Mouse (Mus musculus): ENCODE results near the gene Dus4l. TPM values are rescaled to one million over a fixed set of nuclear protein-coding genes. Genes with fewer than 3 reads are reported as not detected.

Dus4l gene
- polyA plus RNA-seq, 1 experiment from 2014 or later = 8.9 TPM

- peak; percentile 5 for DNase-seq (ENCODE audit: low spot score)
- Histone ChIP-seq H3K36me3 (ENCODE audit: control insufficient read depth, insufficient read depth, low read length) (peaks cover 9% of the 10 kb centered on the region), H3K9ac (ENCODE audit: low read depth, low read length) (no peak overlapping the region), H3K27ac (replicated peaks; ENCODE audit: low read depth, low read length) (no peak overlapping the region), H3K4me1 (ENCODE audit: control insufficient read depth, insufficient read depth, low read length) (no peaks in the 10 kb centered on the region), H3K27me3 (replicated peaks; ENCODE audit: control insufficient read depth, insufficient read depth, low read length) (no peaks in the 10 kb centered on the region), H3K4me3 (ENCODE audit: low read depth, low read length) (no peak overlapping the region), H3K4me2 (ENCODE audit: low read depth, low read length) (no peak overlapping the region), H3K9me3 (ENCODE audit: control insufficient read depth, low read length) (peaks cover 4% of the 10 kb centered on the region; the same call in 1 of the 2 replicates)
- WGBS = 82% methylated on average over 8 of the region's 8 CpGs
- ATAC-seq (ENCODE audit: low read depth) = no peak
Measured at GRCm38 (mm10) chr12:31620106-31620505, 34.5 kb downstream of the Dus4l start.

DNA sequence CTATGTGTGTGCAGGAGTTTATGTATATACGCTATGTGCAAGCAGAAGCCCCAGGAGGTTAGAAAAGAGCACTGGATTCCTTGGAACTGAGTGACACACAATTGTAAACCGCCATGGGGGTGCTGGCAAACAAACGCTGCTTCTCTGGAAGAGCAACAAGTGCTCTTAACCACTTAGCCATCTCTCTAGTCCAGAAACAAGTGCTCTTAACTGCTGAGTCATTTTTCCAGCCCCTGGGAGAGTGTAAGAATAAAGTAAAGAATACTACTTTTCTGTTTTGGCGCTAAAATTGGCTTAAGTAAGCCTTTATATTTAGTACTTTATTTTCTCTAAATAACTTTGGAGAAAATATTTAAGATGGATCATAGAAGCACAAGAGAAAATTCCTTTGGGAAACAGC is 41.3 kb downstream of the Dus4l start:
- H3K9ac ChIP-seq (ENCODE audit: low read depth, low read length) = no peak overlapping the region
- no peak for DNase-seq (ENCODE audit: low spot score)

DNA sequence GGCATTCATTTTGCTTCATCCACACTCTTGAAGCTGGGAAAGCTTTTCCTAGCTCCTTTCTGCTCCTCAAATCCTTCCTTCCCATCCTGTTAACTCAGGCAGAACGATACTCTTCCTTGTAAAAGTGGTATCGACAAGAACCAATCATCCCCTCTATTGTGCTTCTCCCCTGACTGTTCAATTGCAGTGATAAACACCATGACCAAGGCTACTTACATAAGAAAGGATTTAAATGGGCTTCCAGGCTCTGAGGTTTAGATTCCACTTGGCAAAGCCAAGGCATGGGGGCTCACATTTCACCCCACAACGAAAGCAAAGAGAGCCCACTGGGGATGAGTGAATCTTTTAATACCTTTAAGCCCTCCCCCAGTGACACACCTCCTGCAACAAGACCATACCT is 46.5 kb downstream of the Dus4l start:
- H3K27ac ChIP-seq (replicated peaks; ENCODE audit: low read depth, low read length) = no peak overlapping the region
- no peaks in the 10 kb centered on the region for H3K9me3 ChIP-seq (ENCODE audit: control insufficient read depth, low read length)
- no peaks in the 10 kb centered on the region for H3K36me3 ChIP-seq (ENCODE audit: control insufficient read depth, insufficient read depth, low read length)
- no peaks in the 10 kb centered on the region for H3K27me3 ChIP-seq (replicated peaks; ENCODE audit: control insufficient read depth, insufficient read depth, low read length)
- no peak overlapping the region for H3K4me3 ChIP-seq (ENCODE audit: low read depth, low read length)
- ATAC-seq (ENCODE audit: low read depth) = no peak
- DNase-seq (ENCODE audit: low spot score) = no peak
- no peak overlapping the region for H3K4me2 ChIP-seq (ENCODE audit: low read depth, low read length)
- no peak overlapping the region for H3K9ac ChIP-seq (ENCODE audit: low read depth, low read length)
- H3K4me1 ChIP-seq (ENCODE audit: control insufficient read depth, insufficient read depth, low read length) = no peaks in the 10 kb centered on the region
- 23% methylated on average over 3 of the region's 3 CpGs for WGBS

More for the DNA sequence above, 41.3 kb downstream of the Dus4l start:
- 57% methylated on average over 4 of the region's 4 CpGs for WGBS
- no peaks in the 10 kb centered on the region for H3K4me1 ChIP-seq (ENCODE audit: control insufficient read depth, insufficient read depth, low read length)
- no peaks in the 10 kb centered on the region for H3K27me3 ChIP-seq (replicated peaks; ENCODE audit: control insufficient read depth, insufficient read depth, low read length)
- no peak overlapping the region for H3K4me2 ChIP-seq (ENCODE audit: low read depth, low read length)
- H3K27ac ChIP-seq (replicated peaks; ENCODE audit: low read depth, low read length) = no peak overlapping the region
- no peak overlapping the region for H3K4me3 ChIP-seq (ENCODE audit: low read depth, low read length)
- peaks cover 18% of the 10 kb centered on the region for H3K36me3 ChIP-seq (ENCODE audit: control insufficient read depth, insufficient read depth, low read length)
- ATAC-seq (ENCODE audit: low read depth) = no peak
- H3K9me3 ChIP-seq (ENCODE audit: control insufficient read depth, low read length) = peaks cover 4% of the 10 kb centered on the region; the same call in 1 of the 2 replicates

- no peaks in the 10 kb centered on the region for H3K4me1 ChIP-seq (ENCODE audit: control insufficient read depth, insufficient read depth, low read length)
- no peak overlapping the region for H3K4me3 ChIP-seq (ENCODE audit: low read depth, low read length)
- H3K27me3 ChIP-seq (replicated peaks; ENCODE audit: control insufficient read depth, insufficient read depth, low read length) = no peaks in the 10 kb centered on the region
- H3K9ac ChIP-seq (ENCODE audit: low read depth, low read length) = no peak overlapping the region
- 59% methylated on average over 3 of the region's 3 CpGs for WGBS
- peak; percentile 32 for DNase-seq (ENCODE audit: low spot score)
- no peaks in the 10 kb centered on the region for H3K9me3 ChIP-seq (ENCODE audit: control insufficient read depth, low read length)
- no peak overlapping the region for H3K4me2 ChIP-seq (ENCODE audit: low read depth, low read length)
- ATAC-seq (ENCODE audit: low read depth) = no peak
- no peaks in the 10 kb centered on the region for H3K36me3 ChIP-seq (ENCODE audit: control insufficient read depth, insufficient read depth, low read length)
- no peak overlapping the region for H3K27ac ChIP-seq (replicated peaks; ENCODE audit: low read depth, low read length)
Measured at GRCm38 (mm10) chr12:31604894-31605293, 49.7 kb downstream of the Dus4l start.

GRCm38 (mm10) chr12:31603586-31603985 is 51.0 kb downstream of the Dus4l start:
- H3K4me3 ChIP-seq (ENCODE audit: low read depth, low read length) = no peak overlapping the region
- DNase-seq (ENCODE audit: low spot score) (no peak), ATAC-seq (ENCODE audit: low read depth) (no peak)
- no peak overlapping the region for H3K9ac ChIP-seq (ENCODE audit: low read depth, low read length)
- WGBS = 78% methylated on average over 6 of the region's 6 CpGs
- H3K4me1 ChIP-seq (ENCODE audit: control insufficient read depth, insufficient read depth, low read length) = no peaks in the 10 kb centered on the region
- no peak overlapping the region for H3K4me2 ChIP-seq (ENCODE audit: low read depth, low read length)
- no peaks in the 10 kb centered on the region for H3K9me3 ChIP-seq (ENCODE audit: control insufficient read depth, low read length)
- H3K27ac ChIP-seq (replicated peaks; ENCODE audit: low read depth, low read length) = no peak overlapping the region
- H3K36me3 ChIP-seq (ENCODE audit: control insufficient read depth, insufficient read depth, low read length) = no peaks in the 10 kb centered on the region
- no peaks in the 10 kb centered on the region for H3K27me3 ChIP-seq (replicated peaks; ENCODE audit: control insufficient read depth, insufficient read depth, low read length)

- Histone ChIP-seq H3K4me1 (ENCODE audit: control insufficient read depth, insufficient read depth, low read length) (no peaks in the 10 kb centered on the region), H3K36me3 (ENCODE audit: control insufficient read depth, insufficient read depth, low read length) (no peaks in the 10 kb centered on the region; the same call in 1 of the 2 replicates), H3K9me3 (ENCODE audit: control insufficient read depth, low read length) (no peaks in the 10 kb centered on the region), H3K27ac (replicated peaks; ENCODE audit: low read depth, low read length) (no peak overlapping the region), H3K27me3 (replicated peaks; ENCODE audit: control insufficient read depth, insufficient read depth, low read length) (no peaks in the 10 kb centered on the region), H3K9ac (ENCODE audit: low read depth, low read length) (no peak overlapping the region), H3K4me2 (ENCODE audit: low read depth, low read length) (no peak overlapping the region), H3K4me3 (ENCODE audit: low read depth, low read length) (no peak overlapping the region)
- WGBS = 83% methylated on average over 3 of the region's 3 CpGs
- ATAC-seq (ENCODE audit: low read depth) = no peak
- no peak for DNase-seq (ENCODE audit: low spot score)
Measured at GRCm38 (mm10) chr12:31594296-31594695, 60.3 kb downstream of the Dus4l start.

- Histone ChIP-seq H3K27me3 (replicated peaks; ENCODE audit: control insufficient read depth, insufficient read depth, low read length) (no peaks in the 10 kb centered on the region), H3K27ac (replicated peaks; ENCODE audit: low read depth, low read length) (no peak overlapping the region), H3K4me2 (ENCODE audit: low read depth, low read length) (no peak overlapping the region), H3K9me3 (ENCODE audit: control insufficient read depth, low read length) (peaks cover 9% of the 10 kb centered on the region; the same call in 1 of the 2 replicates), H3K36me3 (ENCODE audit: control insufficient read depth, insufficient read depth, low read length) (no peaks in the 10 kb centered on the region; the same call in 1 of the 2 replicates), H3K4me1 (ENCODE audit: control insufficient read depth, insufficient read depth, low read length) (no peaks in the 10 kb centered on the region), H3K4me3 (ENCODE audit: low read depth, low read length) (no peak overlapping the region), H3K9ac (ENCODE audit: low read depth, low read length) (no peak overlapping the region)
- 31% methylated on average over 3 of the region's 3 CpGs for WGBS
- ATAC-seq (ENCODE audit: low read depth) = no peak
- DNase-seq (ENCODE audit: low spot score) = peak; percentile 28
Measured at GRCm38 (mm10) chr12:31592011-31592410, 62.6 kb downstream of the Dus4l start.

Other genes with a start within 250 kb of the Dus4l start
- gene Cbll1, start 155.2 kb downstream of the Dus4l start, polyA plus RNA-seq (2014; fragmentation: Nextera tagmentation; extraction: Ambion mirVana) = 15.4 and 18.5 TPM in 2 replicates
- gene Slc26a4, start 94.9 kb downstream of the Dus4l start, polyA plus RNA-seq (2014; fragmentation: Nextera tagmentation; extraction: Ambion mirVana) = 0.67 and 1.1 TPM in 2 replicates
- gene Bcap29, start 20.2 kb downstream of the Dus4l start, polyA plus RNA-seq (2014; fragmentation: Nextera tagmentation; extraction: Ambion mirVana) = 28.4 and 36.0 TPM in 2 replicates
- 32.4 and 34.0 TPM in 2 replicates for gene Cog5, start within 50 bp of the Dus4l start, polyA plus RNA-seq (2014; fragmentation: Nextera tagmentation; extraction: Ambion mirVana)
- 0.88 and 1.2 TPM in 2 replicates for gene Gpr22, start 59.1 kb upstream of the Dus4l start, polyA plus RNA-seq (2014; fragmentation: Nextera tagmentation; extraction: Ambion mirVana)